Mouse (Mus musculus) neutrophil, adult 83 days (primary cell): ENCODE data around the gene Chka. TPM values are rescaled to one million over a fixed set of nuclear protein-coding genes. Genes with fewer than 3 reads are reported as not detected.

Source experiments
- total RNA-seq, 2 experiments: library from RNA; stranded (reverse); gene quantifications; one replicate each; pipeline ENCODE4 v1.2.4; 2023

Gene Chka
- 10 to 100 TPM; 42.2 TPM for total RNA-seq

GRCm38 (mm10) chr19:3851502-3851962 lies at the start of gene Chka:
Gene Chka (plus strand): TSS chr19:3851773.

DNA sequence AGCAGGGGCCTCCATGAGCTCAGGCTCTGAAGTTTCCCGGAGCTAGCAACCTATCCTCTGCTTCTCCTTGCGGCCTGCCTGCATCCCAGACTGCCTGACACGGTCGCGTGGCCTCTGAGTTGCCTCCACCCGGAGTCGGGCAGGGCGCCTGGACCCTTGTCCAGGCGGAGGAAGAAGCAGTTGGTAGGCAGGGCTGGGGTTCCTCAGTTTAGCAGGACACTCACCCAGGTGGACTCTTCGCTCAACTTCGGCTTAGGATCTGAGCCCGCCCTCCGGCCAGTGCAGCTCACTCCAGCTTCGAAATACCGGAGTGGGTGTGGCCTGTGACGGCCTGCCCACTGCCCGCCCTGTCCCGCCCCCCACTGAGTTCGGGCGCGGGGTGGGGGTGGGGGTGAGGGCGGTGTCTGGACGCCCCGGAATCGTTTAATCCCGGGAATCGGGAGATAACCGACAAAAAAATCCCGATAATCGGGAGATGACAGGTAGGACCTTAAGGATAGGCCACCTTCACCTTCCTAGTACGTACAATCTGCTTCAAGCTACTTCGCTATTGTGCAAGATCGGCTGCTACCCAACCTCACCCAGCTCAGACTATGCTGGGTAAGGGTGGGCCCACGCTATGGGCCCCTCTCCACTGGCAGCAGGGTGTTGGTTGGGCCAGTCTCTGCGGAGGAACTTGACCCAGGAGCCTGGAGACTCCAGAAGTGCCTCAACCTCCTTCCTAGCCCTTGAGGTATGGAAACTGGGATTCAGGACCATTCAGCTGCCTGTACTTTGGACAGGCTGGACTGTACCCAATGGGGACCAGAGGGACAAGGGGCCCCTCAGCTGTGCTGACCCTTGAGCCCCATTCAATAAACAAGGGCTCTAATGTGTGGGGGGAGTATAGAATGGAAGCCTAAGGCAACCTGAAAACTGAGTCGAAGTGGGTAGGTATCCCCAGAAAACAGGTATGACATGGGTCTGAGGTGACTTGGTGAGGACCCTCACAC lies 55.5 kb downstream of the Chka start, which contains the start of gene Tcirg1:
Gene Tcirg1 (minus strand): TSS at position 339 of the 992 bp plus-strand sequence.

DNA sequence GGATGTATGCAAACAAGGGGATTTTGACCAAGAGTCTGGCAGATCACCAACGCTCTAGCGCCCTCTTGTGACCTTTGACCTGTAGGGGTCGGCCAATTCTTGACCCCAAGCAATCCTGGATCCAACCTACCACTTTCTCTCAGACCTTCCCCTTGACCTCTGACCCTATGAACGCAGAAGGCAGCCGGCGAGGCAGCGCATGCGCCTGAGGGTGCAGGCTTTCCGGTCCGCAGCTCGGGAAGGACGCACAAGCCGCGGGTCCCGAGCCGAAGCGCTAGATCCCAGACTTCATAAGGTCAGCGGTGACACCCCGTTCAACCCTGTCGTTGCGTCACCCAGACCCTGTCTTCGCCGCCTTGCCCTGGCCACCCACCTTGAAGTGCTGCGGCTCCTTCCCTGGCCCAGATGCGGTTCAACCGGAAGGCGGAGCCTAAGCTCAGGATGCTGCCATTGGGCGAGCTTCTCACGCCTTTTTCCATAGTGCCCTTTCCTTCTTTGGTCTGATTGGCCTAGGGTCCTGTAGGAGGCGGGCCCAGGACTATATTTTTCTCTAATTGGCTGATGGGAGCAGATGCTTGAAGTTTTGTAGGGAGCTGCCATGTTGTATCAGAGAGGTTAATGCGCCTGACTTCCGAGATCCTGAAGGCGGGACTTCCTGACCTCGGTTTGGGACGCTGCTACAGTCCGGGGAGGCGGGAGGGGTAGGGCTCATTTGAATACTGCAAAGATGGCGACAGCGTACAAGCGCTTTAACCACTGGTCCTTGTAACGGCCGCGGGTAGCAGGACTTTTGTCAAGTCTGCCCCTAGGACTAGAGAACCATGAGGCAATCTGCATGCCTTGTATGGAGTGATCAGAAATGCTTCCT lies 61.0 kb downstream of the Chka start, which contains the start of gene Ndufs8:
Gene Ndufs8 (minus strand): TSS at position 438 of the 868 bp plus-strand sequence.

GRCm38 (mm10) chr19:3929211-3929941 lies 77.8 kb downstream of the Chka start, which contains the start of gene Aldh3b1:
Gene Aldh3b1 (minus strand): TSS chr19:3929808.

GRCm38 (mm10) chr19:3935032-3935895 lies 83.7 kb downstream of the Chka start, which contains the start of gene Unc93b1:
Gene Unc93b1 (plus strand): TSS chr19:3935186.

Other genes starting within 250 kb of the Chka start
- gene Lrp5, start 165.2 kb upstream of the Chka start, total RNA-seq, result 10 to 100 TPM; 20.5 to 23.1 TPM
- gene 1810055G02Rik, start 143.5 kb upstream of the Chka start, total RNA-seq, result 10 to 100 TPM; 24.4 to 28.9 TPM
- gene Kmt5b, start 84.4 kb upstream of the Chka start, total RNA-seq, result 10 to 100 TPM; 53.8 to 54.0 TPM
- gene Tcirg1, start 55.4 kb downstream of the Chka start, total RNA-seq, result 100 to 1,000 TPM; 223 to 229 TPM
- 10 to 100 TPM; 60.8 to 68.6 TPM for gene Ndufs8, start 61.0 kb downstream of the Chka start, total RNA-seq
- gene Aldh3b1, start 78.0 kb downstream of the Chka start, total RNA-seq, result 100 to 1,000 TPM; 142 to 144 TPM
- 100 to 1,000 TPM; 277 to 278 TPM for gene Unc93b1, start 83.4 kb downstream of the Chka start, total RNA-seq
- gene Aldh3b3, start 106.9 kb downstream of the Chka start, total RNA-seq, result 10 to 100 TPM; 12.3 to 12.6 TPM
- 10 to 100 TPM; 12.7 to 16.4 TPM for gene Aldh3b2, start 120.6 kb downstream of the Chka start, total RNA-seq
- gene Acy3, start 134.8 kb downstream of the Chka start, total RNA-seq, result under 1 TPM in 1 of 2 experiments, not detected in 1; 0.42 TPM
- gene Tbx10, start 141.0 kb downstream of the Chka start, total RNA-seq, result not detected
- gene Nudt8, start 148.8 kb downstream of the Chka start, total RNA-seq, result 1 to 10 TPM; 5.2 to 5.9 TPM
- gene Gm49405, start 148.9 kb downstream of the Chka start, total RNA-seq, result 1 to 10 TPM in 1 of 2 experiments, under 1 TPM in 1; 0.70 to 1.0 TPM
- 1 to 10 TPM in 1 of 2 experiments, under 1 TPM in 1; 0.55 to 2.2 TPM for gene Doc2g, start 151.5 kb downstream of the Chka start, total RNA-seq
- gene Ndufv1, start 161.0 kb downstream of the Chka start, total RNA-seq, result 10 to 100 TPM; 69.0 to 69.5 TPM
- gene Gstp1, start 186.2 kb downstream of the Chka start, total RNA-seq, result 10 to 100 TPM; 71.2 to 96.6 TPM
- gene Gstp2, start 194.2 kb downstream of the Chka start, total RNA-seq, result 1 to 10 TPM; 5.9 to 8.4 TPM
- 1 to 10 TPM; 5.3 to 8.8 TPM for gene Gstp3, start 207.8 kb downstream of the Chka start, total RNA-seq
- not detected for gene Cabp2, start 229.8 kb downstream of the Chka start, total RNA-seq
- 100 to 1,000 TPM; 208 to 221 TPM for gene Cdk2ap2, start 245.4 kb downstream of the Chka start, total RNA-seq
- gene Pitpnm1, start 248.2 kb downstream of the Chka start, total RNA-seq, result 100 to 1,000 TPM; 161 to 176 TPM